Mouse (Mus musculus) right cerebral cortex, postnatal 14 days (tissue): ENCODE data around the gene Gm8653.
"Not testable (repeated sequence)": the region's sequence is repeated elsewhere in the genome, so short reads cannot be mapped to it uniquely, and the experiment has no call there.

Source experiments
- DNase-seq: peaks from one replicate; pipeline ENCODE4 v3.0.0; 2022

Gene Gm8653

DNA sequence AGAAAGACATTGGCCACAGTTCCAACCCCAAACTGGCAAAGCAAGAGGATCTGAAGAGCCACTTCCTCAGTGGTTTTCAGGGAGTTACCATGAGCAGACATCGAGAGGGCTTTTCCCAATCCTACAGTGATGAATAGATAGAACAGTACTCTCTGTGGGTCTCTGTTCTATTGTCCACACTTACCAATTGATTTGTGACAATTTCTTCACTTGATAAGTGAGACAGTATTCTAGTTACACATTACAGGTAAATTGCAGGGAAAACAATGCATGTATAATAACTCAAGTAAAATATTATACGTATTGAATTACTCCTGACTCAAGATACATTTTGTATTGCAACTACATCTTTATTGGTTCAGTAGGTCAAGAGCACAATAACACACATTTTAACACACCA is at the start of gene Gm8653:
TSS of gene Gm8653 (minus strand) at position 101 of the 400 bp plus-strand sequence.
- DNase-seq = not testable (repeated sequence)

DNA sequence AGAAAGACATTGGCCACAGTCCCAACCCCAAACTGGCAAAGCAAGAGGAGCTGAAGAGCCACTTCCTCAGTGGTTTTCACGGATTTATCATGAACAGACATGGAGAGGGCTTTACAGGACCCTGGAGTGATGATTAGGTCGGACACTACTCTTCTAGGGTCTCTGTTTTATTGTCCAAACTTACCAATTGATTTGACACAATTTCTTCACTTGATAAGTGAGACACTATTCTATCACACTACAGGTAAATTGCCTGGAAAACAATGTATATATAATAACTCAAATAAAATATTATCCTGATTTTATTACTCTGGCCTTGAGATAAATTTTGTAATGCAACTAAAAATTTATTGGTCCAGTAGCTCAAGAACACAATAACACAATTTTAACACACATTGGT is 28.3 kb upstream of the Gm8653 start, which contains the start of gene Gm8453:
TSS of gene Gm8453 (minus strand) at position 101 of the 400 bp plus-strand sequence.
- not testable (repeated sequence) for DNase-seq

DNA sequence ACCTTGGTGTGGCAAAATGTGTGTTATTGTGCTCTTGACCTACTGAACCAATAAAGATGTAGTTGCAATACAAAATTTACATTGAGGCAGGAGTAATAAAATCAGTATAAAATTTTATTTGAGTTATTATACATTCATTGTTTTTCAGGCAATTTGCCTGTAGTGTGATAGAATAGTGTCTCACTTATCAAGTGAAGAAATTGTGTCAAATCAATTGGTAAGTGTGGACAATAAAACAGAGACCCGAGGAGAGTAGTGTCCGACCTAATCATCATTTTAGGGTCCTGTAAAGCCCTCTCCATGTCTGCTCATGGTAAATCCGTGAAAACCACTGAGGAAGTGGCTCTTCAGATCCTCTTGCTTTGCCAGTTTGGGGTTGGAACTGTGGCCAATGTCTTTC is 12.0 kb downstream of the Gm8653 start, which contains the start of gene Vmn1r143:
TSS of gene Vmn1r143 (plus strand) at position 301 of the 400 bp plus-strand sequence.
- DNase-seq = not testable (repeated sequence)

DNA sequence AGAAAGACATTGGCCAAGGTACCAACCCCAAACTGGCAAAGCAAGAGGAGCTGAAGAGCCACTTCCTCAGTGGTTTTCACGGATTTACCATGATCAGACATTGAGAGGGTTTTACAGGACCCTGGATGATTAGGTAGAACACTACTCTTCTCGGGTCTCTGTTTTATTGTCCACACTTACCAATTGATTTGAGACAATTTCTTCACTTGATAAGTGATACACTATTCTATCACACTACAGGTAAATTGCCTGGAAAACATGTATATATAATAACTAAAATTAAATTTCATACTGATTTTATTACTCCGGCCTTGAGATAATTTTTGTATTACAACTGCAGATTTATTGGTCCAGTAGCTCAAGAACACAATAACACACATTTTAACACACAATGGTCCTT is 37.1 kb downstream of the Gm8653 start, which contains the start of gene Vmn1r142:
TSS of gene Vmn1r142 (minus strand) at position 101 of the 400 bp plus-strand sequence.
- not testable (repeated sequence) for DNase-seq
